Mouse (Mus musculus) bone marrow, adult 2 months (tissue): ENCODE measurements around the gene Panx2.

Source experiments
- CTCF ChIP-seq: fragments of 200-500 bp; IDR thresholded peaks from 2 replicates; pipeline ENCODE4 v1.5.1; 2011; ENCODE audit warnings: low read length, control low read depth; ENCODE audit not compliant: control insufficient read depth, insufficient read depth
- POLR2A ChIP-seq: fragments of 200-500 bp; IDR thresholded peaks from 2 replicates; pipeline ENCODE4 v1.6.1; 2011; ENCODE audit warnings: low read depth, mild to moderate bottlenecking, control low read depth, low read length, borderline replicate concordance; ENCODE audit not compliant: control insufficient read depth

DNA sequence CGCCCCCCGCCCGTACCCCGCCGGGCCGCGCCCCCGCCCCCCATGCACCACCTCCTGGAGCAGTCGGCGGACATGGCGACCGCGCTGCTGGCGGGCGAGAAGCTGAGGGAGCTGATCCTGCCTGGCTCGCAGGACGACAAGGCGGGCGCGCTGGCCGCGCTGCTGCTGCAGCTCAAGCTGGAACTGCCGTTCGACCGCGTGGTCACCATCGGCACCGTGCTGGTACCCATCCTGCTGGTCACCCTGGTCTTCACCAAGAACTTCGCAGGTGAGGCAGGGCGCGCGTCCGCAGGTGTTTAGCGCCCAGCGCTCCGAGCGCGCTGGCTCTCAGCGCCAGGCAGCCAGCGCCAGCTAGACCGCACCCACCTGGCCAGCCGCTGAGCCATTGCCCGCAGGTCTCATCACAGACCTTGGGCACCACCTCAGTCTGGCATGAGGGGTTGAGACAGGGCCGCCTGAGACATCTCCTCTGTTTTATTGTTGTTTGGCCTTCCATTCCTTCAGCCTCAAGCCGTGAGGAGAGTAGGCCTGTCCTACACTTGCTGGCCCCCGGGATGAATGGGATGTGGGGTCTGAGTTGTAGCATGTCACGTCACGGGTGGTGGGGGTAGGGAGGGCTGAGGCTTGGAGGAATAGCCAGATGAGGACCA is 623 bp downstream of the Panx2 start:
- TF ChIP-seq POLR2A (no peak), CTCF (no peak)
